Mouse (Mus musculus) bone marrow, adult 2 months (tissue): ENCODE results near the gene Uxs1.

Experiments used
- CTCF ChIP-seq: fragments of 200-500 bp; IDR thresholded peaks from 2 replicates; pipeline ENCODE4 v1.5.1; 2011; ENCODE audit warnings: low read length, control low read depth; ENCODE audit not compliant: control insufficient read depth, insufficient read depth
- POLR2A ChIP-seq: fragments of 200-500 bp; IDR thresholded peaks from 2 replicates; pipeline ENCODE4 v1.6.1; 2011; ENCODE audit warnings: low read depth, mild to moderate bottlenecking, control low read depth, low read length, borderline replicate concordance; ENCODE audit not compliant: control insufficient read depth

GRCm38 (mm10) chr1:43827763-43828194 lies at the start of gene Uxs1:
- TF ChIP-seq POLR2A (peak; percentile 92), CTCF (no peak; the same call in 1 of the 2 replicates)
